ENCODE assay signal across 8 mouse cellular contexts in genomic region chr4:126532827-126533728, GRCm38 (mm10). TPM values are rescaled to one million over a fixed set of nuclear protein-coding genes. Genes with fewer than 3 reads are reported as not detected.
DNase-seq lines count a peak whose midpoint lies in the region; ATAC-seq and TF ChIP-seq lines count a peak whose summit lies in the region.

TSS of gene Ago4 (minus strand) at chr4:126533472.

- TF ChIP-seq EP300 in liver, embryonic 14.5 days (IDR thresholded peaks at IDR 0.05; ENCODE audit: low read depth): no peak

- H3K27ac ChIP-seq in heart, embryonic 13.5 days (replicated peaks): no peak within 1 kb of the TSS
- no peak within 1 kb of the TSS for H3K27ac ChIP-seq in kidney, embryonic 16.5 days (ENCODE audit: low read length)
- no peak within 1 kb of the TSS for H3K27ac ChIP-seq in liver, embryonic 14.5 days
- peak within 1 kb of the TSS; percentile 85 for H3K27ac ChIP-seq in testis, adult 2 months (ENCODE audit: control insufficient read depth, insufficient read depth, low read depth, low read length)

- DNase-seq in brain, adult 2 months (ENCODE audit: low read depth, low spot score): peak; percentile 87
- DNase-seq in liver, embryonic 14.5 days (ENCODE audit: low read depth in 3 of 3, low spot score in 3 of 3): no peak
- peak; percentile 71 for DNase-seq in neural tube, embryonic 10.5 days (ENCODE audit: extremely low spot score, low spot score)

- peaks cover 11% of the 10 kb centered on the region for H3K4me1 ChIP-seq in E14TG2a.4 (replicated peaks; ENCODE audit: low read depth, low read length)
- H3K4me1 ChIP-seq in erythroblast, embryonic 14.5 days (ENCODE audit: control insufficient read depth): peaks cover 8% of the 10 kb centered on the region
- H3K4me1 ChIP-seq in heart, embryonic 13.5 days: peaks cover 6% of the 10 kb centered on the region
- 0 out of 2 replicates have a peak, but pooled peaks cover 6% of the 10 kb centered on the region for H3K4me1 ChIP-seq in kidney, embryonic 16.5 days (ENCODE audit: insufficient read depth, low read length)
- H3K4me1 ChIP-seq in liver, embryonic 14.5 days (replicated peaks; ENCODE audit: control insufficient read depth in 2 of 2, insufficient read depth in 2 of 2, low read length in 1 of 2): no peaks in the 10 kb centered on the region; a peak in 1 of 4 replicates
- peaks cover 11% of the 10 kb centered on the region for H3K4me1 ChIP-seq in testis, adult 2 months (ENCODE audit: control insufficient read depth, insufficient read depth, low read length)

- no peak for TF ChIP-seq CTCF in E14TG2a.4 (conservative IDR thresholded peaks at IDR 0.05; ENCODE audit: low read length)
- TF ChIP-seq CTCF in liver, embryonic 14.5 days (IDR thresholded peaks at IDR 0.05; ENCODE audit: low read depth): no peak
- no peak for TF ChIP-seq CTCF in testis, adult 2 months (IDR thresholded peaks at IDR 0.05; ENCODE audit: control insufficient read depth, insufficient read depth, insufficient replicate concordance, low read depth, low read length)

- H3K9me3 ChIP-seq in E14TG2a.4 (ENCODE audit: low read length): no peaks in the 10 kb centered on the region
- H3K9me3 ChIP-seq in erythroblast, embryonic 14.5 days (ENCODE audit: control insufficient read depth, low read length): peaks cover 6% of the 10 kb centered on the region; the same call in 1 of the 2 replicates
- H3K9me3 ChIP-seq in heart, embryonic 13.5 days: no peaks in the 10 kb centered on the region
- no peaks in the 10 kb centered on the region for H3K9me3 ChIP-seq in kidney, embryonic 16.5 days (ENCODE audit: low read length)
- no peaks in the 10 kb centered on the region for H3K9me3 ChIP-seq in liver, embryonic 14.5 days (ENCODE audit: control insufficient read depth, low read length)

- ATAC-seq in heart, embryonic 13.5 days (ENCODE audit: extremely low read depth, insufficient number of reproducible peaks, low FRiP score, low TSS enrichment): peak; percentile 77
- ATAC-seq in kidney, embryonic 16.5 days (ENCODE audit: low FRiP score, low TSS enrichment): peak; percentile 90
- peak; percentile 56; the same call in 1 of the 2 replicates for ATAC-seq in liver, embryonic 14.5 days (ENCODE audit: insufficient read depth)

- TF ChIP-seq POLR2A in testis, adult 2 months (IDR thresholded peaks at IDR 0.05; ENCODE audit: control insufficient read depth, low read depth, low read length): no peak

- no peaks in the 10 kb centered on the region for H3K36me3 ChIP-seq in E14TG2a.4 (ENCODE audit: insufficient read depth, low read length)
- no peaks in the 10 kb centered on the region for H3K36me3 ChIP-seq in erythroblast, embryonic 14.5 days (ENCODE audit: control insufficient read depth)
- no peaks in the 10 kb centered on the region for H3K36me3 ChIP-seq in heart, embryonic 13.5 days
- H3K36me3 ChIP-seq in kidney, embryonic 16.5 days (ENCODE audit: insufficient read depth, low read length): no peaks in the 10 kb centered on the region
- H3K36me3 ChIP-seq in liver, embryonic 14.5 days (replicated peaks; ENCODE audit: control insufficient read depth, insufficient read depth, low read depth): no peaks in the 10 kb centered on the region
- no peaks in the 10 kb centered on the region for H3K36me3 ChIP-seq in testis, adult 2 months (ENCODE audit: control insufficient read depth, insufficient read depth, low read length)

- WGBS in heart, embryonic 13.5 days: under 1% methylated on average over 99 of the region's 120 CpGs
- under 1% methylated on average over 88 of the region's 120 CpGs for WGBS in kidney, embryonic 16.5 days
- under 1% methylated on average over 111 of the region's 120 CpGs for WGBS in liver, embryonic 14.5 days (ENCODE audit: insufficient replicate concordance)

- H3K4me3 ChIP-seq in E14TG2a.4 (replicated peaks; ENCODE audit: low read length): peak within 1 kb of the TSS; percentile 90
- H3K4me3 ChIP-seq in erythroblast, embryonic 14.5 days (replicated peaks): peak within 1 kb of the TSS; percentile 60
- peak within 1 kb of the TSS; percentile 85 for H3K4me3 ChIP-seq in heart, embryonic 13.5 days
- peak within 1 kb of the TSS; percentile 66 for H3K4me3 ChIP-seq in kidney, embryonic 16.5 days (ENCODE audit: low read length)
- H3K4me3 ChIP-seq in liver, embryonic 14.5 days (ENCODE audit: insufficient read depth in 1 of 2, low read depth in 2 of 2, low read length in 2 of 2): peak within 1 kb of the TSS; percentile 61 to 70
- H3K4me3 ChIP-seq in testis, adult 2 months (ENCODE audit: control insufficient read depth, low read depth, low read length): peak within 1 kb of the TSS; percentile 95

- H3K9ac ChIP-seq in heart, embryonic 13.5 days: peak within 1 kb of the TSS; percentile 90
- H3K9ac ChIP-seq in kidney, embryonic 16.5 days (replicated peaks; ENCODE audit: low read length): peak within 1 kb of the TSS; percentile 74
- peak within 1 kb of the TSS; percentile 52 for H3K9ac ChIP-seq in liver, embryonic 14.5 days (replicated peaks)

- H3K4me2 ChIP-seq in heart, embryonic 13.5 days: peak within 1 kb of the TSS; percentile 95
- peak within 1 kb of the TSS; percentile 88 for H3K4me2 ChIP-seq in kidney, embryonic 16.5 days (replicated peaks; ENCODE audit: low read depth, low read length)
- peak within 1 kb of the TSS; percentile 68 for H3K4me2 ChIP-seq in liver, embryonic 14.5 days (ENCODE audit: low read depth)

- H3K27me3 ChIP-seq in E14TG2a.4 (ENCODE audit: insufficient read depth, low read length): peaks cover 51% of the 10 kb centered on the region
- H3K27me3 ChIP-seq in erythroblast, embryonic 14.5 days (ENCODE audit: control insufficient read depth): peaks cover 49% of the 10 kb centered on the region
- peaks cover 17% of the 10 kb centered on the region; the same call in 1 of the 2 replicates for H3K27me3 ChIP-seq in heart, embryonic 13.5 days (replicated peaks)
- H3K27me3 ChIP-seq in kidney, embryonic 16.5 days (ENCODE audit: insufficient read depth, low read length): no peaks in the 10 kb centered on the region
- H3K27me3 ChIP-seq in liver, embryonic 14.5 days (ENCODE audit: control insufficient read depth, insufficient read depth, low read length): peaks cover 26% of the 10 kb centered on the region
- no peaks in the 10 kb centered on the region for H3K27me3 ChIP-seq in testis, adult 2 months (ENCODE audit: control insufficient read depth, insufficient read depth, low read length)

RNA-seq across cellular contexts. Expression of gene Ago4, which starts in this region (rescaled TPM):
- not detected in 2 replicates for polyA plus RNA-seq in erythroblast, embryonic 14.5 days (2012)
- 0.75 and 1.1 TPM in 2 replicates for polyA plus RNA-seq in heart, embryonic 13.5 days (2015; fragmentation: Nextera tagmentation; extraction: Ambion mirVana)
- 1.5 TPM in 2 replicates for polyA plus RNA-seq in kidney, embryonic 16.5 days (2015; fragmentation: Nextera tagmentation; extraction: Ambion mirVana)
- 0.12 and 0.20 TPM in 2 replicates for polyA plus RNA-seq in liver, embryonic 14.5 days (2012; rRNA removed)
- polyA plus RNA-seq in liver, embryonic 14.5 days (2014; fragmentation: Nextera tagmentation; extraction: Ambion mirVana): 0.17 and 0.21 TPM in 2 replicates
- 4.7 and 5.1 TPM in 2 replicates for polyA plus RNA-seq in testis, adult 2 months (2012; rRNA removed)

Comparison
In these comparisons a context has a peak if more than half of its experiments do, and no peak if none do; other contexts are left out.
1. Peak in ATAC-seq, H3K4me3 ChIP-seq, H3K9ac ChIP-seq and H3K4me2 ChIP-seq in liver, embryonic 14.5 days; RNA of the gene not detected or under 1 TPM.
2. DNase-seq: peak in brain, adult 2 months (single experiment) and neural tube, embryonic 10.5 days (single experiment); none in liver, embryonic 14.5 days (0 of 3).
3. Peak in every context shown above with its lines, with median percentiles within 50 percentile points of each other: H3K4me3 ChIP-seq, ATAC-seq, H3K4me2 ChIP-seq and H3K9ac ChIP-seq.